Mouse (Mus musculus) heart, postnatal 36 days (tissue): ENCODE data around the gene Fam178b. TPM values are rescaled to one million over a fixed set of nuclear protein-coding genes. Genes with fewer than 3 reads are reported as not detected.

Source experiments
- DNase-seq, 2 experiments: peaks; one replicate each; pipeline ENCODE4 v3.0.0; 2021 to 2022
- intact Hi-C: fragments of 180-260 bp; cut with DNase I; formaldehyde crosslinking; loops from one replicate; pipeline ENCODE4 v1.15.1; 2025
- microRNA-seq, 2 experiments: library from miRNA; unstranded; fragments of <30 nt; microRNA quantifications; one replicate each; pipeline ENCODE4 v1.2.0; 2021; ENCODE audit warnings: borderline number of aligned reads in 2 of 2
- total RNA-seq, 2 experiments: library from RNA; stranded (reverse); gene quantifications; 2 replicates each; pipeline ENCODE4 v1.2.3; 2021

The Fam178b gene
- total RNA-seq, 2 experiments from 2014 or later: 0.43 TPM; not detected in 1

- intact Hi-C loops: no loop called here
Observed at GRCm38 (mm10) chr1:36533546-36533945, 149.4 kb downstream of the Fam178b start.

GRCm38 (mm10) chr1:36531461-36531860, 151.5 kb downstream of the Fam178b start:
- no peak for DNase-seq

More at GRCm38 (mm10) chr1:36533546-36533945, 149.4 kb downstream of the Fam178b start:
- no peak for DNase-seq

GRCm38 (mm10) chr1:36530962-36531361, 152.0 kb downstream of the Fam178b start:
- intact Hi-C loops: no loop called here
- DNase-seq: no peak

More at GRCm38 (mm10) chr1:36531461-36531860, 151.5 kb downstream of the Fam178b start:
- intact Hi-C loops: no loop called here

GRCm38 (mm10) chr1:36530485-36530884, 152.5 kb downstream of the Fam178b start:
- DNase-seq: no peak
- intact Hi-C loops: no loop called here

- DNase-seq: no peak
- intact Hi-C loops: no loop called here
Observed at GRCm38 (mm10) chr1:36529875-36530274, 153.1 kb downstream of the Fam178b start.

GRCm38 (mm10) chr1:36529274-36529673, 153.7 kb downstream of the Fam178b start:
- no peak for DNase-seq
- intact Hi-C loops: no loop called here

GRCm38 (mm10) chr1:36528351-36528750, 154.6 kb downstream of the Fam178b start:
- DNase-seq: no peak
- intact Hi-C loops: no loop called here

- intact Hi-C loops: no loop called here
- no peak for DNase-seq
Observed at GRCm38 (mm10) chr1:36526903-36527302, 156.1 kb downstream of the Fam178b start.

GRCm38 (mm10) chr1:36525774-36526173, 157.2 kb downstream of the Fam178b start:
- no peak for DNase-seq
- intact Hi-C loops: no loop called here

GRCm38 (mm10) chr1:36524058-36524457, 158.9 kb downstream of the Fam178b start:
- intact Hi-C loops: no loop called here
- DNase-seq: no peak

GRCm38 (mm10) chr1:36523332-36524013, 159.5 kb downstream of the Fam178b start:
- intact Hi-C loops: no loop called here
- DNase-seq: no peak

GRCm38 (mm10) chr1:36522210-36522609, 160.8 kb downstream of the Fam178b start:
- DNase-seq: no peak
- intact Hi-C loops: no loop called here

- DNase-seq: no peak
- intact Hi-C loops: no loop called here
Observed at GRCm38 (mm10) chr1:36519626-36520025, 163.4 kb downstream of the Fam178b start.

- intact Hi-C loops: no loop called here
- no peak for DNase-seq
Observed at GRCm38 (mm10) chr1:36518259-36518658, 164.7 kb downstream of the Fam178b start.

GRCm38 (mm10) chr1:36513718-36514117, 169.3 kb downstream of the Fam178b start:
- peak in 1 of 2 experiments; percentile 4 for DNase-seq
- intact Hi-C loops: loop anchor here (5.0 kb wide), 1 partner anchor 146 kb away; the partner anchor contains the start of gene Kansl3

GRCm38 (mm10) chr1:36513310-36513709, 169.7 kb downstream of the Fam178b start:
- DNase-seq: peak in 1 of 2 experiments; percentile 10
- intact Hi-C loops: loop anchor here (5.0 kb wide), 1 partner anchor 146 kb away; the partner anchor contains the start of gene Kansl3

- intact Hi-C loops: loop anchor here (5.0 kb wide), 1 partner anchor 146 kb away; the partner anchor contains the start of gene Kansl3
- no peak for DNase-seq
Observed at GRCm38 (mm10) chr1:36512966-36513280, 170.1 kb downstream of the Fam178b start.

Small RNA genes lying within 50 kb of the gene (microRNA-seq; reads per million reads assigned to microRNA genes)
- gene Gm24133: 0 reads per million in 2 experiments

Other genes with a start within 250 kb of the Fam178b start
- gene Lman2l, start 237.9 kb downstream of the Fam178b start, total RNA-seq: 10 to 100 TPM; 21.6 to 28.0 TPM
- gene Cnnm4, start 211.6 kb downstream of the Fam178b start, total RNA-seq: 1 to 10 TPM; 3.8 to 4.5 TPM
- gene Cnnm3, start 171.3 kb downstream of the Fam178b start, total RNA-seq: 10 to 100 TPM; 16.0 to 19.2 TPM
- 100 to 1,000 TPM; 203 to 373 TPM for gene Ankrd23, start 146.3 kb downstream of the Fam178b start, total RNA-seq
- gene Gm42417, start 143.8 kb downstream of the Fam178b start, total RNA-seq: 100 to 1,000 TPM in 1 of 2 experiments, 10 to 100 TPM in 1; 93.9 to 209 TPM
- 1 to 10 TPM; 7.3 to 7.8 TPM for gene Ankrd39, start 135.7 kb downstream of the Fam178b start, total RNA-seq
- 10 to 100 TPM; 15.0 to 17.1 TPM for gene Sema4c, start 124.8 kb downstream of the Fam178b start, total RNA-seq
- gene Cox5b, start 8.3 kb upstream of the Fam178b start, total RNA-seq: 1,000 to 10,000 TPM; 2,258 to 2,311 TPM
- gene 4933424G06Rik, start 27.0 kb upstream of the Fam178b start, total RNA-seq: not detected
- 100 to 1,000 TPM in 1 of 2 experiments, 10 to 100 TPM in 1; 97.9 to 113 TPM for gene Actr1b, start 31.2 kb upstream of the Fam178b start, total RNA-seq
- gene Zap70, start 78.6 kb upstream of the Fam178b start, total RNA-seq: under 1 TPM in 1 of 2 experiments, not detected in 1; 0.27 TPM